Mouse (Mus musculus) stomach, embryonic 15.5 days (tissue): ENCODE results near the gene Card9. TPM values are rescaled to one million over a fixed set of nuclear protein-coding genes. Genes with fewer than 3 reads are reported as not detected.
A peak's percentile ranks its signal among the peaks of the same experiment; 100 is the strongest.

Experiments used
- ATAC-seq: fragments of 200-750 bp; cut with Nextera tagmentation; 2 replicates; pipeline ENCODE4 v1.8.0; 2017; ENCODE audit warnings: low read depth, moderate number of reproducible peaks, moderate TSS enrichment; ENCODE audit not compliant: insufficient read depth, low FRiP score
- H3K27ac ChIP-seq: fragments of 300-500 bp; sonication (generic); 2 replicates; pipeline ENCODE4 v1.5.1; 2015; ENCODE audit warnings: mild to moderate bottlenecking, inconsistent platforms
- H3K27me3 ChIP-seq: fragments of 300-500 bp; sonication (generic); replicated peaks from 2 replicates; pipeline ENCODE4 v1.6.1; 2015; ENCODE audit warnings: inconsistent platforms
- H3K36me3 ChIP-seq: fragments of 300-500 bp; sonication (generic); 2 replicates; pipeline ENCODE4 v1.6.1; 2015; ENCODE audit warnings: inconsistent platforms
- H3K4me1 ChIP-seq: fragments of 300-500 bp; sonication (generic); 2 replicates; pipeline ENCODE4 v1.6.1; 2015; ENCODE audit warnings: inconsistent platforms
- H3K4me2 ChIP-seq: fragments of 300-500 bp; sonication (generic); 2 replicates; pipeline ENCODE4 v1.6.1; 2015; ENCODE audit warnings: mild to moderate bottlenecking, inconsistent platforms
- H3K4me3 ChIP-seq: fragments of 300-500 bp; sonication (generic); replicated peaks from 2 replicates; pipeline ENCODE4 v1.5.1; 2015; ENCODE audit warnings: inconsistent platforms
- H3K9ac ChIP-seq: fragments of 300-500 bp; sonication (generic); 2 replicates; pipeline ENCODE4 v1.6.1; 2015; ENCODE audit warnings: inconsistent platforms
- H3K9me3 ChIP-seq: fragments of 300-500 bp; sonication (generic); 2 replicates; pipeline ENCODE4 v1.6.1; 2016; ENCODE audit warnings: inconsistent platforms
- WGBS: fragments of 180-500 bp; shearing (Covaris S2); methylation state at CpG from one replicate; pipeline ENCODE4 v1.1.7; 2015; 5-methylcytosine and 5-hydroxymethylcytosine counted together
- polyA plus RNA-seq: library from polyadenylated mRNA; unstranded; fragments of >200 nt; fragmentation: Nextera tagmentation; extraction: Ambion mirVana; gene quantifications from 2 replicates; pipeline ENCODE4 v1.2.1, GENCODE M21; 2015

Gene Card9
- polyA plus RNA-seq, 1 experiment from 2014 or later: 1.6 TPM

DNA sequence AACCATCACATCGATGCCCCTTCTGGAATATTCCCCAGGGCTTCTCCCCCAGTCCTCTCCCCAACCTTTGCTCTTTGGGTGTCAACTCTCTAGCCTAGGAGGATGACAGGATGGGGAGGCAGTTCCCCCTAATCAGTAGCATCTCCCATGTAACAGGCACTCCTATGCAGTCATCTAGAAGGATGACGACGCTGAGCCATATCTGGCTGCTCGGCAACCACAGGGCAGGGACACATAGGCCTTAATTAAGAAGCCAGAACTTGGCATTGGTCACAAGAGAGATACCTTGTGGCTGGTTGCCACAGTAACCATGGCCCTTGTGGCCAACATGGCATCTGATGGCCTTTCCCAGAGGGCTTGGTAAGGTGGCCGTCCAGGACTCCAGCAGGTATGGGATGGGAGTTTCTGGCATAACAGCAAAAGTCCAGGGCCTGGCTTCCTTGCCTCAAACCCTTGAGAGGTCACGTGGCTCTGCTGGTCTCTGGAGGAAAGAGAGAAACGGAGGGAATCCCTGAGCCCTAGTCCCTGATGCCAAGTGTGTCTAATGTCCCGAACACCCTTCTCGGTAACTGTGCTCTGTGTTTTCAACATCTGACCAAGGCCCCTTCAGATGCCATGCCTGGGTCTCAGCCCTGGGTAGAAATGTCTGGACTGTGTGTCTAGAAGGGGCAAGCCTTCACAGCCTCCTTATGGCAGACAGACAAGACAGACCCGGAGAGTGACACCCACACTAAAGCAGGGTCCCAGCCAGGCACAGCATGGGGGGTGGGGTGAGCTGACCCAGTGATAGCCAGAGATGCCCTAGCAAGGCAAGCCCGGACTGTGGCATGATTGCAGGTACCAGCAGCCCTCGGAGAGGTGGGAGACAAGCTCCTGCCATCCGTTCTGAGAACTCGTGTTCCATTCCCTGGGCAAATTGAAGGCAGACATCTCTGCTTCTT lies 40.2 kb downstream of the Card9 start:
- 88% methylated on average over 14 of the region's 14 CpGs for WGBS
- no peak overlapping the region for H3K4me2 ChIP-seq
- no peak overlapping the region for H3K9ac ChIP-seq
- H3K4me1 ChIP-seq: peaks cover 21% of the 10 kb centered on the region
- H3K4me3 ChIP-seq: no peak overlapping the region
- no peak overlapping the region for H3K27ac ChIP-seq
- H3K9me3 ChIP-seq: no peaks in the 10 kb centered on the region
- no peak for ATAC-seq
- H3K36me3 ChIP-seq: 0 out of 2 replicates have a peak, but pooled peaks cover 4% of the 10 kb centered on the region
- no peaks in the 10 kb centered on the region for H3K27me3 ChIP-seq

DNA sequence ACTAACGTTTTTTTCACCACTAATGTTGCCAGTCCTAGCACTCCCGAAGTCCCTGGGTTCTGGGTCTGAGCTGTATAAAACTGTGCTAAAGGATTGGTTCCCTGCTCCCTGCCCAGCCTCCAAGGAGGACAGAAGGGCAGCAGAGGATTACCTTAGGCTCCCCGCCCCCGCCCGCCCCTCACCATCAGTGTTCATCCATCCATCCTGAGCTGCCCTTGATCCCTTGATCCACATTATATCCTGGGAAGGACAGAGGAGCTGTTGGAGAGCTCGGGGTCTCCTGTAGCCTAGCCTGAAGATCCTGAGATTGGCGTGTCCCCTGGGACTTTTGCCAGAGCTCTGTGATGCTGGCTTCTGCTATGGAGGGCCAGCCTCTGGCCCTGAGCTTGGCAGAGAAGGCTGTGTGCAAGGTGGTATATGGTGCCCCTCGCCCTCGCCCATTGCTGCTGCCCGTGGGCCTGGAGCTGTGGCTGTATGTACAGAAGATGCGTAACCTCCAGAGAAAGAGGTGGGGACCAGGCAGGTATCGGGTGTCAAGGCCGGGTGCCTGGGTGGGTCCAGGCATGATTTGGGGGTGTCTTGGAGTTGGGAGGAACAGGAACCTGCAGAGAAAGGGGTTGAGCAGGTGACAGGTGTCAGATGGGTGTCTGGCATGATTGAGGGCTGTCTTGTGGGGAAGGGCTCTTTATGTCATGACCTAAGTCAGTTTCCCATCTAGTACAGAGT lies 41.0 kb downstream of the Card9 start:
- H3K27me3 ChIP-seq: no peaks in the 10 kb centered on the region
- no peaks in the 10 kb centered on the region for H3K36me3 ChIP-seq
- H3K9ac ChIP-seq: no peak overlapping the region
- ATAC-seq: no peak
- H3K4me2 ChIP-seq: no peak overlapping the region
- peaks cover 24% of the 10 kb centered on the region for H3K4me1 ChIP-seq
- no peaks in the 10 kb centered on the region for H3K9me3 ChIP-seq
- no peak overlapping the region for H3K4me3 ChIP-seq
- H3K27ac ChIP-seq: no peak overlapping the region
- 88% methylated on average over 13 of the region's 13 CpGs for WGBS

DNA sequence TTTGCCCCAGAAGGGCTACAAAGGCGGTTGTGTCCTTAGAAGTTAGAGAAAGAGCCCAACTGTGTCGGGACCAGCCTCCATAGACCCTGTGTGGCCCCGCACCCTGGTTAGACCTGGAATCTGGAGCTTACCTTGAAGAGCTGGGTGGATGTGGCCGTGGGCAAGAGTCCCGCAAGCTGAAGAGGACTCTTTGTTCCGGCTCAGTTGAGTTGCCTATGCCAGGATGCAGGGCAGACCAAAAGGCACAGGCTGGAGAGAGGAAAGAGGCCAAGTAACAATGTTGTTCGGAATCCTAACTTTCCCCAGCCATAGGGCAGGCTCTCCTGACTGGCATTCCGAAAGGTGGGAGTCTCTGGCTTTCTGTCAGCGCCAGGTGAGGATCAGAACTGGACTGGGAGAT lies 41.6 kb downstream of the Card9 start:
- no peak overlapping the region for H3K9ac ChIP-seq
- H3K27me3 ChIP-seq: no peaks in the 10 kb centered on the region
- H3K9me3 ChIP-seq: no peaks in the 10 kb centered on the region
- H3K4me3 ChIP-seq: no peak overlapping the region
- H3K27ac ChIP-seq: no peak overlapping the region
- peaks cover 30% of the 10 kb centered on the region for H3K4me1 ChIP-seq
- no peaks in the 10 kb centered on the region for H3K36me3 ChIP-seq
- WGBS: 85% methylated on average over 9 of the region's 9 CpGs
- H3K4me2 ChIP-seq: no peak overlapping the region
- ATAC-seq: no peak

DNA sequence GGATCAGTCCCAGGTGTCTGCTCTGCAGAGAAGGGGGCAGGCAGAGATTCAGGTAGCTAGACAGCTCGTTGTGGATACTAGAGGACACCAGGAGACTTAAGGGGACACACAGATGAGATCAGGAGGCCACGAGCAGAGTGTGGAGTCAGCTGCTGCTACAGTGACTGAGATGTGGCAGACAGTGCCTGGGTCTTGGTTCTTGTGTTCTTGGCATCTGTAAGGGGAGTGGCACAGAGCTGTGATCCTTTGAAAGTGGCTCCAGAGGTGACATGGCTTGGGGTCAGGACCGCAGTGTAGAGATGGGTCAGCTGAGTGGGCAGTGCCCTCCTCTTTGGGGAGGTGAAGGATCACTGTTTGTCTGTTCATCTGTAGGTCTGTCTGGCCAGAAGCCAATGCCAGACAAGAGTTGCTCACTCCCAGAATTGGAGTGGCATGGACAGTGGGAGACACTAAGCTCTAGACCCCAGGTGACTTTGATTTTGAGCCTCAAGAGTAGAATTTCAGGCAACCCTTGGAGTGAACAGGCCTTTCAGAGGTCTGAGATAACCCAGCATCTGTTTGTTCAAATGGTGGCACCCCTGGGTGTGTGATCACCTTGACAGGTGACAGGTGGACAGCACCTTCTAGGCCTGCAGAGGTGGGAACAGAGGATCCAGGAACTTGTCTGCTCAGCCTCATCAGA lies 42.6 kb downstream of the Card9 start:
- Histone ChIP-seq H3K27ac (no peak overlapping the region), H3K27me3 (no peaks in the 10 kb centered on the region), H3K4me3 (no peak overlapping the region), H3K4me1 (peaks cover 32% of the 10 kb centered on the region), H3K9ac (no peak overlapping the region), H3K9me3 (no peaks in the 10 kb centered on the region), H3K36me3 (no peaks in the 10 kb centered on the region), H3K4me2 (0 out of 2 replicates have a peak overlapping the region, but pooled peaks have one; percentile 11)
- no peak for ATAC-seq
- WGBS: 86% methylated on average over 3 of the region's 3 CpGs

DNA sequence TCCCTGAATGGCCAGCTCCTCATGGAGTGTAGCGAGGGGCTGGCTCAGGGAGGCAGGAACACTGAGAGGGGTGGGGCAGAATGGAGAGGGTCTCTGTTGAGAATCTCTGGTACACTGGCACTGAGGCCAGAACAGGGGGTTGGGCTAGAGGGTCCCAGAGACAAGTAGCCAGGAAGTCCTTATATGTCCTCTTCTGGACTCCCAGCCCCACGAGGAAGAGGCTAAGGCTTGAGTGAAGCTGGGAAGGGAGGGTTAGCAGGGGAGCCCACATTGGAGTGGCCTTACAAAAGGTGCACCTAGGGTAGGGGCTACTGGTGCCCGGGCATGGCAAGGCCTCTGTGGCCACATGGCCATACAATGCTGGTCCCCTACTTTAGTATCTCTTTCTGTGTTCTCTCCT lies 43.3 kb downstream of the Card9 start:
- H3K36me3 ChIP-seq: no peaks in the 10 kb centered on the region
- peak overlapping the region; percentile 96; the same call in 1 of the 2 replicates for H3K27ac ChIP-seq
- ATAC-seq: no peak
- H3K4me3 ChIP-seq: peak overlapping the region; percentile 88; the same call in 1 of the 2 replicates
- peaks cover 32% of the 10 kb centered on the region for H3K4me1 ChIP-seq
- H3K4me2 ChIP-seq: peak overlapping the region; percentile 83
- H3K27me3 ChIP-seq: no peaks in the 10 kb centered on the region
- no peaks in the 10 kb centered on the region for H3K9me3 ChIP-seq
- 55% methylated on average over 3 of the region's 3 CpGs for WGBS
- H3K9ac ChIP-seq: 0 out of 2 replicates have a peak overlapping the region, but pooled peaks have one; percentile 84

DNA sequence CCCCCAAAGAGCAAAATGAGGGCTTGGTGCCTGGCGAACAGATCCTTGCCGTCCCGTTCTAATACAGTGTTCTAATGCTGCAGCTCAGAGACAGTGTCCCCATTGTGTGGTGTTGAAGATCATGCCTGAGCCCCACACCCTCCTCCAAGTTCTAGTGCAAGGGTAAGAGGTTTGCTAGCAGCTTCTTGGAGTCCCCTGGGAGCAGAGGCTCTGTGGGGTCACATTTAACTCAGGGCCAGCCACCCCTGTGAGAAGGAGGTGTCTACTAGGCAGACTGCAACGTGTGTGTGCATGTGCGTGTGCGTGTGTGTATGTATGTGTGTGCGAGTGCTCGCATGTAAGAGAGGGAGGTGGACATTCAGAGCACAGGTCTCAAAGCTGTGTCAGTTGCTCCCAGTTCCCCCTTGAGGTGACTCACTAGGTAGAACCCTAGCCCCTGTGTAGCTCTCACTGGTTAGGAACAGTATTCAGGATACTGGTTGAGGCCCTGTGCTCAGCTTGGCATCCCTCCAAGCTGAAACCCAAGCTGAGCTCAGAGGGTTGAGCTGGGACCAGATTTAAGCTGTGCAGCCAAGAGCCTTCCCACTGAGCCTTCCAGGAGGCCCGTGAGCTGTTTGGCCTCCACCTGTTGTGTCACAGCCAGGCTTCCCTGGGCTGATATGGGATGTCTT lies 44.0 kb downstream of the Card9 start:
- Histone ChIP-seq H3K4me1 (peaks cover 34% of the 10 kb centered on the region), H3K27ac (peak overlapping the region; percentile 96), H3K9ac (peak overlapping the region; percentile 84; the same call in 1 of the 2 replicates), H3K36me3 (no peaks in the 10 kb centered on the region), H3K4me2 (peak overlapping the region; percentile 83), H3K9me3 (no peaks in the 10 kb centered on the region), H3K4me3 (peak overlapping the region; percentile 88), H3K27me3 (no peaks in the 10 kb centered on the region)
- 43% methylated on average over 9 of the region's 9 CpGs for WGBS
- no peak for ATAC-seq

DNA sequence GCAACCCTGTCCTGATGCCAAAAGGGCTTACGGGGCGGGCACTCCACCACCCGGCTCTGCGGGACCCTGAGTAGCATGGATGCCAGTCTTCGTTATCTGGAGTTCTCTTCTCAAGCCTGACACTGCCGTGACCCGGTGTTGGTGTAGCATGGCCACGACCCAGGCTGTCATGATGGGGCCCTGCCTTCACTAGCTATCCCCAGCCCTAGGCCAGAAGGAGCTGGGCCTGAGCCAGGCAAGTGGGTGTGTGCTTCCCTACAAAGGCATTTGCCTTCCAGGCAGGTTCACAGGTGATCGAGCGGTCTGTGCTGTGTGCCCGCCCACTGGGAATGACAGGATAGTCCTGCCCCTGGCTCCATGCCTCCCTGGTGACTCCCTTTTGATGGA lies 44.8 kb downstream of the Card9 start:
- H3K27me3 ChIP-seq: no peaks in the 10 kb centered on the region

DNA sequence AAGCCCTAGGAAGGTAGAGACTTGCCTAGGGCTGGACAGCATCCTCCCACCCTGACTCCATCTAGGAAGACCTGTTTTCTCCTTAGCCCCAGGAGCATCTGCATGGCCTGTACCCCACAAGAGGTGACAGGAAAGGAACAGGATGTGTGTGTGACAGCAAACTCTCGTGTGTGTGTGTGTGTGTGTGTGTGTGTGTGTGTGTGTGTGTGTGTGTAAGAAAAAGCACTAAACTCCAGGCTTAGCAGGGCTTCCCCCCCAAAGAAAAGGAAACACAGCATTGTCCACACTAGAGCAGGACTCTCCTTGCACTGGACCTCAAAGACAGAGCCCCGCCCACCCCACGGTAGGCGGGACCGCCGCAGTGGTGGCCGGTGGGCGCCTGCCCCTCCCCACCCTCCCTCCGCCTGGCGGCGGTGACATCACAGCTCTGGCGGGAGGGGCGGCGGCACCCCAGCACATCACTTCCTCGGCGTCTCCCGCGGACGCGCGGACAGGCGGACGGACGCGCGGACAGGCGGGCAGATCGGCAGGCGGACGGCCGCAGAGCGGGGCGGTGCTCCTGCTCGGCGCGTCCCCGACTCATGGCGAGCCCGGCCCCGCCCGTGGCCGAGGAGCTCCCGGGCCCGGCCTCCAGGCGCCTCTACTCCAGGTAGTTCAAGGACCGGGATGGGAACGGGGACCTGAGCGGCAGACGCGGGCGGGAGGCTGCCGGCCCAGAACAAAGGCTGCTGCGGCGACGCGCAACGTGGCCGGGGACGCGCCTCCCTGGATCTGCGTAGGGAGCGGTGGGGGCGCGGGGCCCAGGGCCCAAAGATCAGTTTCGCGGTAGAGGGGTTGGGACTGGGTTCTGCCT lies 45.4 kb downstream of the Card9 start, which contains the start of gene Gpsm1:
Gene Gpsm1, plus strand, starts transcription at position 444 of the 853 bp plus-strand sequence.
- Histone ChIP-seq H3K4me1 (peaks cover 36% of the 10 kb centered on the region), H3K9me3 (no peaks in the 10 kb centered on the region)

More for the DNA sequence above, 44.8 kb downstream of the Card9 start:
- peaks cover 36% of the 10 kb centered on the region for H3K4me1 ChIP-seq
- H3K4me2 ChIP-seq: peak overlapping the region; percentile 83
- H3K27ac ChIP-seq: peak overlapping the region; percentile 96
- peak overlapping the region; percentile 84 for H3K9ac ChIP-seq
- peak; percentile 49 for ATAC-seq
- H3K9me3 ChIP-seq: no peaks in the 10 kb centered on the region
- peak overlapping the region; percentile 88 for H3K4me3 ChIP-seq
- no peaks in the 10 kb centered on the region for H3K36me3 ChIP-seq
- 2% methylated on average over 11 of the region's 11 CpGs for WGBS

DNA sequence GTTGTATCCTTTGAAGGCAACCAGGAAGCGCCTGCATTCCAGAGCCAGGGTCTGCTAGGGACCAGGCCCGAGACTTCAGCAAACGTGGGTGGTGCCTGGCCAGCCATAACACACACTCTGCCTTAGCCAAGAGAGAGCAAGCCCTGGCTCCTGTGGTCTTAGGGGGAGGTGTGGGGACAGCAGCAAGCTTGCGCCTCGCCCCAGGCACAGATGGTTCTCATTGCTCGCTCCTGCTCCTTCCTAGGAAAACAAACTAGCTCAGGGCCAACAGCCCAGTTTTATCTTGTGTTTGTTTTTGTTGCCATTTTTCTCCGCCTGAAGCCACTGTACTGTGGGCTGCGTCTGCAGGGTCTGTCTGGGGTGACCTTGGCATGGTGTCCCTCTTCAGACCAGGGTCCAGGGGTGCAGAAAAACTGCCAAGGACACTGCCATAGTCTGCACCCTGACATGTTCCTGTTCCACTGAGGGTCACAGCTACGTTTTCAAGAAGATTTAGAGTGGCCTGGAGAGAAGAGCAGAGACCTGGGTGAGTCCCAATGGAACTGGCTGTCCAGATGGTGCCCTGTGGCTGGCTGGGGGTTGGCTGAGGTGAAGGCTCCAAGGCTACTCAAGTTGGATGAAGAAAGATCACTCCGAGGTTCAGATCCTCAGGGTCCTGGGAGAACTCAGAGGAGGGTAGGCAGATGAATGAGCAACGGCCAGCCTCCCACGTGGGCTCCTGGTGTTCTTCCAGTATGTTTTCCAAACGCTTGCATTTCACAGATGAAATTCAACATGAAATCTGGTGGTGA lies 46.2 kb downstream of the Card9 start:
- Histone ChIP-seq H3K36me3 (no peaks in the 10 kb centered on the region), H3K27ac (peak overlapping the region; percentile 96), H3K4me1 (peaks cover 36% of the 10 kb centered on the region), H3K9ac (no peak overlapping the region), H3K9me3 (no peaks in the 10 kb centered on the region), H3K4me2 (peak overlapping the region; percentile 83), H3K27me3 (no peaks in the 10 kb centered on the region), H3K4me3 (peak overlapping the region; percentile 88; the same call in 1 of the 2 replicates)
- WGBS: 28% methylated on average over 13 of the region's 13 CpGs
- ATAC-seq: 0 out of 2 replicates have a peak, but pooled peaks have one; percentile 3

More for the DNA sequence above, 45.4 kb downstream of the Card9 start, which contains the start of gene Gpsm1:
- H3K27me3 ChIP-seq: no peaks in the 10 kb centered on the region
- H3K36me3 ChIP-seq: no peaks in the 10 kb centered on the region
- under 1% methylated on average over 60 of the region's 66 CpGs for WGBS
- H3K4me2 ChIP-seq: peak within 1 kb of the TSS; percentile 83
- ATAC-seq: peak; percentile 75
- peak within 1 kb of the TSS; percentile 88 for H3K4me3 ChIP-seq
- peak within 1 kb of the TSS; percentile 96 for H3K27ac ChIP-seq
- peak within 1 kb of the TSS; percentile 84 for H3K9ac ChIP-seq

DNA sequence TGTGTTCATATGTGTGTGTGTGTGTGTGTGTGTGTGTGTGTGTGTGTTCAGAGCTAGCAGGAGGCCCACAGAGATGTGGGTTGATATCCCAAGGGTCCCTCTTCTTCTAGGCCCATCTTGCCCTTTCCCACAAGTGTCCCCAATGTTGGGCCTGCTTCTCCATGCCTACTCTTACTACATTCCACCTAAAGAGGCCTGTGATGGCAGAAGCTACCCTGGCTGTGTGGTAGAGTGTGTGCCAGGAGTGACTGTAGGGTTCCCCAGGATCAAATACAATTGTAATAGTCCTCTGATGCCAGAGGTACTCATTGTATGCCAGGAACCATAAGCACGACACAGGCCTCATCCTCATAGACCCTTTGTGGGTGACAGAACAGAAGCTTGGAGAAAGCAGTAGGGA lies 47.3 kb downstream of the Card9 start:
- H3K9me3 ChIP-seq: no peaks in the 10 kb centered on the region
- 0 out of 2 replicates have a peak overlapping the region, but pooled peaks have one; percentile 41 for H3K27ac ChIP-seq
- no peak overlapping the region for H3K4me3 ChIP-seq
- H3K4me2 ChIP-seq: no peak overlapping the region
- H3K27me3 ChIP-seq: no peaks in the 10 kb centered on the region
- no peak for ATAC-seq
- peaks cover 36% of the 10 kb centered on the region for H3K4me1 ChIP-seq
- 94% methylated on average over 1 of the region's 1 CpGs for WGBS
- no peak overlapping the region for H3K9ac ChIP-seq
- H3K36me3 ChIP-seq: no peaks in the 10 kb centered on the region
